Mouse (Mus musculus) gastrocnemius, adult 2 months (tissue): ENCODE results near the gene Rpl39l. TPM values are rescaled to one million over a fixed set of nuclear protein-coding genes. Genes with fewer than 3 reads are reported as not detected.
"Not testable (repeated sequence)": the region's sequence is repeated elsewhere in the genome, so short reads cannot be mapped to it uniquely, and the experiment has no call there.

Source experiments
- DNase-seq: peaks from one replicate; pipeline ENCODE4 v3.0.0; 2022
- H3K27ac ChIP-seq: fragments of 200-600 bp; 2 replicates; pipeline ENCODE4 v1.8.1; 2022; ENCODE audit warnings: mild to moderate bottlenecking
- H3K4me3 ChIP-seq: fragments of 200-600 bp; 2 replicates; pipeline ENCODE4 v1.8.1; 2022; ENCODE audit warnings: mild to moderate bottlenecking, moderate library complexity
- CTCF ChIP-seq: fragments of 200-600 bp; IDR thresholded peaks from 2 replicates; pipeline ENCODE4 v1.8.1; 2022; ENCODE audit warnings: antibody characterized with exemption, mild to moderate bottlenecking, moderate library complexity
- intact Hi-C: fragments of 180-260 bp; cut with DNase I; formaldehyde crosslinking; loops from one replicate; pipeline ENCODE4 v1.15.1; 2025
- long read RNA-seq, 2 experiments: library from polyadenylated mRNA; stranded (forward); transcript quantifications; one replicate each; pipeline ENCODE4 v2.0.0; 2021
- total RNA-seq, 2 experiments: library from RNA; stranded (reverse); gene quantifications; 2 replicates each; pipeline ENCODE4 v1.2.3; 2021

The Rpl39l gene
- total RNA-seq, result not detected
- long read RNA-seq, experiment 1, result 0 reads
- long read RNA-seq, experiment 2, result 0 reads

DNA sequence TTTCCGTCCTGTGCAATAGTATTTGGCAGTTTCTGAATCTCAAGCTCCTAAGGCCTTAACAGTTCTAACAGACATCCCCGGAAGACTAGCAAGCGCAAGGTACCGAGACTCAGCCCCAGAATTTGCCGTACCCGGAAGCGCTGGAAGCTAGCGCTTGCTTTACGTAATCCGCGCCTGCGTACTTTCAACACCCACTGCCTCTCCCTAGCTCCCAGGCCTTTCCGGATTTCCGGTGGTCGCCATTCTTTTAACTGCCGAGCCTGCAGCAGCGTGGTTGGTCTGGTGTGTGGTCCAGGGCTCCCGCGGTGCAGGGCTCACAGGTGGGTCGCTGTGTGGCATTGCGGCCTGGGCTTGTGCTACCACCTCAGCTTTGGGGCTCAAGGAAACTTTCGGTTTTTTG lies at the start of gene Rpl39l:
Gene Rpl39l (plus strand): TSS at position 222 of the 400 bp plus-strand sequence.
- Histone ChIP-seq H3K4me3 (no peak within 1 kb of the TSS), H3K27ac (no peak within 1 kb of the TSS)
- DNase-seq, result no peak
- TF ChIP-seq CTCF, result no peak
- intact Hi-C loops, result no loop called here

DNA sequence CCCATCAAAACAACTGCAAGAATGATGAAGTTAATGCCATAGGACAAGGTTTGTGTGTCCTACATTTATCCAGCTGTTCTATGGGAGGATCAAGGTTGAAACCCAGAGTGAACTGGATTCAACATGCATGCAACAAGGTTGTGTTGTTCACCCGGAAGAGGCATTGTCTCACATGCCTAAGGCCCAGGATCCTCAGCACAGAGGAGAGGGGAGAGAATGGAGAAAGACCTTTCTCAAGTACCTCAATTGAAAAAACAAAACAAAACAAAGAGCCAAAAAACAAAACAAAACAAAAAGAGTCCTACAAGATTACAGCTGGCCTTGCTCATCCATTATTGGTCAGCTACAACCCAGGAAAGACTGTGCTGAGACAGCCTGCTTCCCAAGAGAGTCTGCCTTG lies 42.4 kb upstream of the Rpl39l start:
- no peak for DNase-seq
- intact Hi-C loops, result no loop called here
- H3K4me3 ChIP-seq, result no peak overlapping the region
- no peak overlapping the region for H3K27ac ChIP-seq
- no peak for TF ChIP-seq CTCF

DNA sequence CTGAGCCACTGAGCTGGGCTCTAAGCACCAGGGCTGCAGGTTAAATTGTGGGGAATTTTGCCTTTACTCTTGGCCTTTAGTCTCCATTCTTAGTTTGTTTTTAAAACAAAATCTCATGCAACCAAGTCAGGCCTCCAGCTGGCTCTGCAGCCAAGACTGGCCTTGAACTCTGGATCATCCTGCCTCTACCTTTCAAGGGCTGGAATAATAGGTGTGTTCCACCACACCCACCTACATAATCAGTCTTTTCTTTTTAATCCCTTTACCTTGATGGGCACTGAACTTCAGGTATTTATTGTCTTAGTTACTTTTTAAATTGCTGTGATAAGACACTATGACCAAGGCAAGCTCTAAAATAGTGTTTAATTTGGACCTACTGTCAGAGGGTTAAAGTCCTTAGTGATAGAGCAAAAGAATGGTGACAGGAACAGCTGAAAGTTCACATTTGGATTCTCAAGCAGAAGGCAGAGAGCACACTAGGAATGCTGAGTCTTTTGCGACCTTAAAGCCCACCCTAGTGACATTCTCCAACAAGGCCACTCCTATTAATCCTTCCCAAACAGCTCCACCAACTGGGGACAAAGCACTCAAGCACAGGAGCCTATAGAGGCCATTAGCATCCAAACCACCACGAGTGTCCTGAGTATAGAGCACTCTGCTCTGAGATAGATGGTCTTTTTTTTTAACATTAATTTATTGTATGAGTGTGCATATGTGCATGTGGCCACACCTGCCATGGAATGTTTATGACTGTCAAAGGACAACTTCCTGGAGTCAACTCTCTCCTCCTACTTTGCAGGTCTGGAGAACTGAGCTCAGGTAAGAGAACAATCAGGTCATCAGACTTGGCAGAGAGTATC lies 40.7 kb upstream of the Rpl39l start:
- no peak for DNase-seq

DNA sequence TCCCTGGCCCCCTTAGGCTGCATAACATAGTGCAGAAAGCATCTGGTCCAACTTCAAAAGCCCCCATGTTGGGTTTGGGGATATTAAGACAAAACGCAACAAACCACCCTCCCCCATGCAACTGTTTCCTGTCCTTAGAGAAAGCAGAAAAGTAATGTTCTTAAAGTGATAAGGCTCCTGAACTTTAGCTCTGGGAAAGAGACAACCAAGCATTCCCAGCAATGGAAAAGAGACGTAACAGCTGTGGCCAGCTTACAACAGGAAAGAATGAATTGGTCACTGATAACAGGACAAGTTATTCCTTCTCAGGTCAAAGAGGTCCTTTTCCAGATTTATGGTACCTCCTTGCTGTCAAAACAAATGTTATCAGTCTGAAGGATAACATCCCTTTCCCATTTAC lies 26.9 kb upstream of the Rpl39l start:
- TF ChIP-seq CTCF, result no peak
- Histone ChIP-seq H3K4me3 (no peak overlapping the region), H3K27ac (no peak overlapping the region)
- DNase-seq, result no peak
- intact Hi-C loops, result no loop called here

More for the DNA sequence above, 40.7 kb upstream of the Rpl39l start:
- TF ChIP-seq CTCF, result no peak
- intact Hi-C loops, result no loop called here
- no peak overlapping the region for H3K27ac ChIP-seq
- no peak overlapping the region for H3K4me3 ChIP-seq

DNA sequence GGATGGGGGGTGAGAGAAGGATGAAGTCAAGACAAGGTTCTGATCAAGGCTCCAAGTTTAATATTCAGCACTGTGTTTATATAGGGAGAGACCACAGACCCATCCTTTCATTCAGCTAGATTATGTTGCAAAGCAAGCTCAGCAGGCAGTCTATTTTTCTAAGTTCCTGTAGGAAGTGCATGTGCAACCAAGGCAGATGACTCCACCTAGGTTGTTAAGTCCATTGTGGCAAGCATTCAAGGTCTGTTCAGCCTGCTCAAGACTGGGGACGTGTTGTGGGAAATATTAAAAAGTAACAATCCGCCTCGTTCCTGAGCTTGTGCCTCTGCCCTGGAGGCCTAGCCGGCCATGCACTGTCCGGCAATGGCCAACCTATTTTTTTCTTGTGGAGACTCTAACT lies 22.6 kb upstream of the Rpl39l start:
- H3K4me3 ChIP-seq, result no peak overlapping the region
- H3K27ac ChIP-seq, result no peak overlapping the region
- intact Hi-C loops, result no loop called here
- no peak for DNase-seq
- no peak for TF ChIP-seq CTCF

DNA sequence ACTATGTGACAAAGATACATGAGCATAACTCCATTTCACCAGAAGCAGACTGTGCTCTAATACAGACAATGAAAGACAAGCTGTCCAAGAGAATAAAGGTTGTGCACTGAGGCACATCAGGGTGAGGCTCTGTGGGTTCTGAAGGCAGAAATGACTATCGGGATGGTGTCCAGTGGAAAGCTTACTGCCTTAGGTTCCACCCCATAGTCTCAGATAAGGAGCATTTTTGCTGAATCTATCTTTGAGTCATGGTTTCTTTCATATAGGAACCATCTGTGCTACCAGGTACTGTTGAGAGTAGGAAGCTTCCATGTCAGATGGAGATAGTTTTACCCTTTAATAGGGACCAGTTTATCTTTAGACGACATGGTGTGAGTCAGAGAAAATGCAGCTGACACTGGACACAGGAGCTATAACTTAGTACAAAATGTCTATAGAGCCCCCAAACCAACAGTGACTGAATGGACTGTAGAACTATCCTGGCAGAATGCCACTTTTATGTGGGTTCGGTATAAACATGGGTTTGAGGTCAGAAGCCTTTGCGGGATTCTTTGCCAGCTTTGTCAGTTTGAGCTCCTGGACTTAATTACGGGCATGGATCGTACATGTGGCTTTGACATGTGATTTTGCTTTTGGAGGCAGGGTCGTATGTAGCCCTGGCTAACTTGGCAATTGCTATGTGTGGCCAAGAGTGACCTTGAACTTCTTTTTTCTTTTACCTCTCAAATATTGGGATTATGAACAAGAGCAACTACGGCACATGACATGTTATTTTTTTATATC lies 712 bp upstream of the Rpl39l start:
- no peak overlapping the region for H3K27ac ChIP-seq
- no peak overlapping the region for H3K4me3 ChIP-seq
- TF ChIP-seq CTCF, result no peak
- intact Hi-C loops, result no loop called here
- DNase-seq, result no peak

DNA sequence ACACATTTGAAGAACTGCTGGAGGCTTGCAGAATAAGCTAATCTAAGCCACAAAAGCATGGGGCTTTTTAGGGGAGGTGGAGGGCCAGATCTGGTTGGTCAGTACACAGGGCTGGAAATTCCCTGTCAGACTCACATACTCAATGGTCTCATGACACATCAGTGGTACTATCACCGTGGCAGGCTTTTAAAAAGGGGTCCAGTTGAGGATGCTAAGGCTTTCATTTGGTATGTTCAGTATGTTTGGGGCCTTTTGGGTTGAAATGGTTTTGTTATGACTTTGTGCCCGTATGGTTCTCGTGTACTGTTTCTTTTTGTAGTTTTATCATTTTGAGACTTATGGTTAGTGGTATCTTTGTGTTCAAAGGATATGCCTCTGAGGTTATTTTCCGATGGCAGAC lies 1.2 kb downstream of the Rpl39l start:
- TF ChIP-seq CTCF, result no peak
- DNase-seq, result no peak
- intact Hi-C loops, result no loop called here
- Histone ChIP-seq H3K27ac (no peak overlapping the region), H3K4me3 (no peak overlapping the region)

DNA sequence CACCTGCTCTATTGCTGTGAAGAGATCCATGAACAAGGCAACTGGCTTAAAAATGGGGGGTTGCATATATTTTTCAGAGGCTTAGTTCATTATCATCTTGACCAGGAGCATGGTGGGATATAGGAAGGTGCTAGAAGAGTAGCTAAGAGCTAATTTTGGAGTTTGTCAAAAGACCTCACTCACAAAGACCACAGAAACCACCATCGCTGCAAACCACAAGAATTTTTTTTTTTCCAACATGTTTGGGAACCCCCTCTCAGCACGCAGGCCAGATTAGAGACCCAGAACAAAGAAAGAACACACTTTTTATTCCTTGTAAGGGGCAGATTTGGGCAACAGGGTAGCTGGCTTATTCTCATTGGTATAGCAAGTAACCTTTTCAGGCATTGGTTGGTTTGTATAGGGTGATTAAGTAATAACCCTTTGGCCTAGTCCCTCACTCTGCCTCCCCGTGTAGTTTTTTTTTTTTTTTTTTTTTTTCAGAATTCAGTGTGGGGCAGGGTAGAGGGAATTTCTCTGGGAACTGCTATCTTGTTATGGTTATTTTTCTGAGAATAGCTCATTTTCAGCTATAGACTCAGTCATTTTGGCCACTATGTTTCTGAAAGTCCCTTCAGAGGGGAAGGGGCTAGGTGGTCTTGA lies 2.3 kb downstream of the Rpl39l start:
- intact Hi-C loops, result no loop called here
- TF ChIP-seq CTCF, result no peak

DNA sequence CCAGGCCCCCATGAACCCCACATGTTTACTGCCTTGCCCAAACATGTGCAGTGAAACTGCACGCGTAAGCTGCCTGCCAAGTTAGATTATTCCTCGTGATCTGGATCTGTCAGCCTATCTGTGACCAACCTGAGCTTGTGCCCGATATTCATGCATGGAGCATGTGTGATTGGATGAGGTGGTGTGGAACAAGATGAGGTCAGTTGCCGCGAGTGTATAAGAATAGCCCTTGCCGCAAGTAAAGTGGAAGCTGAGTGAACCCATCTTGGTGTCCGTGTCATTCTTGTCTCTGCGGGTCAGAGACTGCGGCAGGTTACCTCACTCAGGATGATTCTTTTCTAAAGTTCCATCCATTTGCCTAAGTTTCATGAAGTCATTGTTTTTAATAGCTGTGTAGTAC lies 17.4 kb downstream of the Rpl39l start:
- H3K27ac ChIP-seq, intact Hi-C loops: not testable (repeated sequence)

More for the DNA sequence above, 2.3 kb downstream of the Rpl39l start:
- Histone ChIP-seq H3K27ac (no peak overlapping the region), H3K4me3 (no peak overlapping the region)
- DNase-seq, result no peak

DNA sequence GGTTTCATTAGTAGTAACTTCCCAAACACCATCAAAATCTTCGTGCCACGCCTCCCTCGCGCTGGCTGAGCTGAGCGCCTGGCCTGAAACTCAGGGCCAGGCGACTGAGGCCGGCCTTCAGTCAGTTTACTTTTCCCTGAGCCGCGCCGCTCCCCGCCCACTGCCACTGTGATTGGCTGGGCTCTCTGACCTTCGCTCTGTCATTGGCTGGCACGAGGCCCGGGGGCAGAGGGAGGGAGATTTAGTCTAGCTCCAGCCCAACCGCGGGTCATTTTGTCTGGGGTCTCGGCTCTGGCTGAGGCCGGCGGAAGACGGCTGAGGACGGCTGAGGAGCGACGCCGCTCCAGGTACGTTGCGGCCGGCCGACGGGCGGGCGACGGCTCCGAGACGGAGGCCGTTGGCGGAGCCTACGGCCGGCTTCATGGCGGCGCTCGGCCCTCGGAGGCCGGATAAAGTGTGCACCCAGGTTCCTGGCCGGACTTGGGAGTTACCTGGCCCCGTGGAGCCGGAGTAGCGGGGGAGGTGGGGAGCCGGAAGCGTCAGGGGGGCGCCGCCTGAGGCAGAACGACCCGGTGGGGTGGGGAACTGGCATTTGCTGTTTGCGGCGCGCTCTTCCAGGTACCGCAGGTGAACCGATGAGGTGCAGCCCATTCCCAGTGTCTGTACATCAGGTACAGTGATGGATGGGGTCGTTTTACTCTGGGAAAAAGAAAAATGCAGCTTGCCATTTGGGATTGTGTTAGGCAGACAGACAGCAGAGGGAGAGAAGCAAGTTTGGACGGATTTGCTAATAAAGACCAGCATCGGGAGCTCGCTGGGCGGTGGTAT lies 22.9 kb downstream of the Rpl39l start, which contains the start of gene Atf7ip2:
Gene Atf7ip2 (plus strand): TSS at position 34 of the 828 bp plus-strand sequence.
- intact Hi-C loops, result no loop called here
- Histone ChIP-seq H3K27ac (no peak within 1 kb of the TSS), H3K4me3 (peak within 1 kb of the TSS; percentile 69)
- no peak for TF ChIP-seq CTCF
- peak; percentile 91 for DNase-seq

More for the DNA sequence above, 17.4 kb downstream of the Rpl39l start:
- H3K4me3 ChIP-seq, DNase-seq: not testable (repeated sequence)

DNA sequence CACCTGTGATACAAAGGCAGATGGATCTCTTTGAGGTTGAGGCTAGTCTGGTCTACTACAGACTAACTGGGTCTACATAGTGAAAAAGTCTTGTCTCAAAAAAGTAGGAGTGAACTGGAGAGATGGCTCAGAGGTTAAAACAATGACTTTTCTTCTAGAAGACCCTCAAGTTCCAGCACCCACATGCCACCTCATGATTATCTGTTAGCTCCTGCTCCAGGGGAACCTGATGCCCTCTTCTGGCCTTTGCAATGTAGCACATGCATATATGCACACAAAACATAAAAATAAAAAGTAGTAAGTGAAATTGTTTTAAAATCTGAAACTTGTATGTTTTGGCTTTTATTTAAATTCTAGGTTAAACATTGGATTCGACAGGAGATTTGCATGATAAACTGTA lies 38.8 kb downstream of the Rpl39l start:
- Histone ChIP-seq H3K4me3 (no peak overlapping the region), H3K27ac (no peak overlapping the region)
- TF ChIP-seq CTCF, result no peak
- DNase-seq, result no peak
- intact Hi-C loops, result no loop called here

DNA sequence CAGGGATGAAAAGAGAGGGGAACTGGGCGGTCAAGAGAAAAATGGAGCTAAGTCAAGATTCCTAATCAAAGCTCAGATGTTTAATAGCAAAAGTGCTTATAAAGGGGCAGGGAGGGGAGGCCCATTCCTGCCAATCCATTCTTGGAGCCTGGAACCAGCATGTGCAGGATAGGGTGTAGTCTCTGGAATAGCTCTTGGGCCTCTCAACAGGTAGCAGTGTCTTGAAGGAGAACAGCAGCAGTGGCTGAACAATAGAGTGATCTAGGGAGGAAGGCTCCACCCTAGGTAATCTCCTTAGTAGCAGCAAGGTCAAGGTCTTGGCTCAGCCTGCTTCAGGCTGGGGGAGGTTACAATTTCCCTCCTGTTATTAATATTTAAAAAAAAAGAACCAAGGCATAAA lies 46.3 kb downstream of the Rpl39l start:
- DNase-seq, H3K4me3 ChIP-seq, H3K27ac ChIP-seq, intact Hi-C loops: not testable (repeated sequence)

DNA sequence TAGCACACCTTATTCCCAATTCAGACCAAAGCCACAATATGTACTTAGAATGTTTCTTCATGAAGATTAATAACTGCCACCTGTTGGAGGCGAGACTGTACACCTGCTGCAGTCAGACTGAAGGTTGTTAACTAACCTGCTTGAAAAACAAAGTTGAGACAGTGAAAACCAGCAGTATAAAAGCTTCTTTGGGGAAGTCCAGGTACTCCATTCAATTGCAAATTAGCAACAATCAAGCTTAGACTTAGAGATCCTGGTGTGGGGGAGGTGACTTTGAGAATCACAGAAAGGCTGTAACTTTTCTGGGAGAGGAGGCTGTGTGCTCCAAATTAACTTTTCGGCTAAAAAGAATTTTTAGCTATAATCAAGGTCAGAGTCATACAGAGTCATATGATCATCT lies 47.0 kb downstream of the Rpl39l start:
- H3K4me3 ChIP-seq, intact Hi-C loops, H3K27ac ChIP-seq, DNase-seq: not testable (repeated sequence)
